Mouse (Mus musculus): ENCODE results near the gene Wwc1.

Gene Wwc1

DNA sequence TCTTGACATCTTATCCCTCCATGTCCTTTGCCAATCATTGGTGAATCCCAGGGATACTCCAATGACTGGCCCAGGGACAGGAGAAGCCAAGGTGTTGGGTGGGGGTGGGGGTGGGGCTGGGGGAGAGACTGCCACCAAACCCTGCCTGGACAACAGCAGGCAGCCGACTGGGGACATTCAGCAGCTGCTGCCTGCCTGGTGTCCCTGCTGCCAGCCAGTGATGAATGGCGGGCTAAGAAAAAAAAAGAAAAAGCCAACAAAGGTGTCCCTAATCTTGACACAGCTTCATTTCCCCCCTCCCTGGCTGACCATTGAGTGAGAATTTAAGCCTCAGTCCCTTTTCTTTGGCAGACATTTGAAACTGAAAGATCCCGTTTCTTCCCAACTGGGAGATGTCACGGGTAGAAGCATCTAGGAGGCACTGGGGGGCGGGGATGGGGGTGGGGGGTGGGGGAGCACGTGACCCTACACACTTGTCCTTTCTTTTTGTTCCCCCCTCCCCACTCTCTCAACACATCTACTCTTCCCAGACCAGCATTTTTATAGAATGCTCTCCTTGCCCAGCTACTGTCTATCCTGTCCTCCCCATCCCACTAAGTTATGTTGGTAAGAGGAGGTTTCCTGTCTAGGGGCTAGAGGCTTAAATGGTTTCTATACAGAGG is 7.9 kb downstream of the Wwc1 start:
- no peak for DNase-seq

- DNase-seq: peak; percentile 61
Measured at GRCm38 (mm10) chr11:35970806-35971705, 9.3 kb downstream of the Wwc1 start.

GRCm38 (mm10) chr11:35968291-35968690 is 12.0 kb downstream of the Wwc1 start:
- no peak for DNase-seq

DNA sequence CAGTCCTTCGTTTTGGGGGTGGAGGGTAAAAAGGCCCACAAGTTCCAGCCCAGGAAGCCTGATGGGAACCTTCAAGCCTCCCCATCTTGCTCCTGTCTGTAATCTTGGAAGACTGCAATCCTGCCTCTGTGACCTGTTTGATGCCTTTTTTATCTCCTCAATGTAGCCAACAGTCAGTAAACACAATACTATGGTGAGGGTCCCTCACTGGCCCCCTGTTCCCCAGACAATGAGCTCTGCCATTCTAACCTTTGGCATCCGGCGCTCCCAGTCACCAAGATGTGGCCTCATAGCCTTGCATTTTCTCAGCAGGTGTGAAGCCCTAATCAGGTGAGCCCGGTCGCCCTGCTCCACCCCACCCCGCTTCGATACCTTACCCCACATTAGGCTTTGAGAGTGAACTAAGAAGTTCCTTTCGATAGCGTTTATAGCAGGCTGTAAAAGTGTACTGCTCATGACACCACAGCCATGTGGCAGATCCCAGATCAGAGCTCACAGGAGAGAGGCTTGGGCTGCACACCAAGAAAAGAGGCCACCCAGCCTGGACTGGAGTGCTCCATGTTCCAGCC is 16.3 kb downstream of the Wwc1 start:
- no peak for DNase-seq

DNA sequence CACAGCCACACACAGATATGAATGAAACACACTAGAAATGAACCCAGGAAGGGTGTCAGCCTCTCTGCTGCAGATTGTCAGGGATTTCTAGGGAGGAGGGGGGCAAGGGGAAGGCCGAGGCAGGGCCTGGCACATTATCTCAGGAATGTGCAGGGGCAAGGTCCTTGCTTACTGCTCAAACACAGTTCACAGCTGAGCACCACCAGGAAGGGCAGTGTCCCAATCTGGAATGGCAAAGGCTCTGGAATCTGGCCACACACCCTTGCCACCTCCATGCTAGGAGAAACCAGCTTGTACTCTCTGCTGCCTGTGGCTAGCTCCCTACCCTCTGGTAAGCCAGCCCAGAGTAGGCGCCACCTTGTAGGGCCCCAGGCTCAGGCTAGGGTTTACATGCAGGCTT is 16.8 kb downstream of the Wwc1 start:
- peak; percentile 40 for DNase-seq

DNA sequence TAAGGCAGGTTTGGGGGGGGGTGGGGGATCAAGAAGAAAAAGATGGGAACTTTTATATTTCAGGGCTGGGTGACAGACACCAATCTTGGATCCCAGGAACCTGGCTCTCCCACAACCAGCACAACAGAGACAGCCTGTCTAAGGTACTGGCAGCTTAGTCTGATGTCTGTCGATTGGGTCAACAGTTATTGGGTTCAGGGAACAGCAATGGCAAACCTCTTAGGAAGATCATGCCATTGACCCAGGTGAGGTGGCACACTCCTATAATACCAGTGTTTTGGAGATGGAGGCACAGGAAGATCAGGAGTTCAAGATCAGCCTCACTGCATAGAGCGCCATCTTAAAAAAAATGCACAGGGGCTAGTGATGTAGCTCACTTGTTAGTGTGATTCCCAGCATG is 17.9 kb downstream of the Wwc1 start:
- no peak for DNase-seq

- DNase-seq: no peak
Measured at GRCm38 (mm10) chr11:35959270-35959669, 21.1 kb downstream of the Wwc1 start.

DNA sequence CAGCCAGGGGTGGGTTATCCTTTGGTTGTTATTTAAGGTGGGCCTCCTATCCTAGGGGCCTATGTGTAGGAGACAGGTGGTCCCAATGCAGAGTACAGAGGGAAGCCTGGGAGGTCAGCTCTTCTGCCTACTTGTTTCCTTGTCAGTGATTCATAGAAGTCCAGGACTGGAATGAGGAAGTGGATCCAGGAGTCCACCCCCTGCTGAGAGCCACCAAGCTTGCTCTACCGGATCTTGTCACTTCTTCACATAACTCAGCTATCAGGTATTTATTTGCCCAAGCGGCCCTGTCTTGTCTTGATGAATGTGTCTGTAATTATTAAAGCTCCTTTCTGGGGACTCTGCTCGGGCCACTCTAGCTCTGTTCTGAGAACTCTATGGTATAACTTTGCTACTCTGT is 24.8 kb downstream of the Wwc1 start:
- DNase-seq: no peak

- no peak for DNase-seq
Measured at GRCm38 (mm10) chr11:35953179-35953578, 27.1 kb downstream of the Wwc1 start.

GRCm38 (mm10) chr11:35951727-35952065 is 28.6 kb downstream of the Wwc1 start:
- DNase-seq: peak; percentile 27

DNA sequence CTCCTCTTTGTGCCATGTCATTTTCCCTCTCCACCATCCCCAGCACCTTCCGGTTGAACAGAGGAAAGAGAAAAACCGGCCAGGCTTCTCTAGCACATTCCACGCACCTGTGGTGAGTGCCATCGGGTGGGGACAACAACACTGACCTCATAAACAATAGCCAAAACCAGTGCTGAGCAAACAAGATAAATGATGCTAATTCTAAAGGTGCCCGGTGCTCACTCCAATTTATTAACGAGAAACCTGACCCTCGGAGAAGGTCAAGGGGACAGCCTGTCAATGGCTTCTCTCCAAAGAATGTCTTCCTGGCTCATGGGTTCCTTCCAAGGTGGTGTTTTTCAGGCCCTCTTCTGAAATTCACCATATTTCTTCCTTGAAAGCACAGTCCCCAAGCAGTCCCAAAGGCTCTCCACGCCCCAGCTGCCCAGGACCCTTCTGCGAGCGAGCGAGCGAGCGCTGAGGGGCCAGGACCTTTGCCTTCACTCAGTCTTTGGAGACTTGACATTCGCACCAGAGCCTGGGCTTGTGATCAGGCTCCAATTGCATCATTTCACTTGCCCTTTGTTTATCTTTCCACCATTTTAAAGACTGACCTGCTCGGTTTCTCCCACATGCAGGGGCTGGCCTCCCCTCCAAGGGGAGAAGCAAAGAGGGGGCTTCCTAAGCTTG is 29.1 kb downstream of the Wwc1 start:
- DNase-seq: no peak

DNA sequence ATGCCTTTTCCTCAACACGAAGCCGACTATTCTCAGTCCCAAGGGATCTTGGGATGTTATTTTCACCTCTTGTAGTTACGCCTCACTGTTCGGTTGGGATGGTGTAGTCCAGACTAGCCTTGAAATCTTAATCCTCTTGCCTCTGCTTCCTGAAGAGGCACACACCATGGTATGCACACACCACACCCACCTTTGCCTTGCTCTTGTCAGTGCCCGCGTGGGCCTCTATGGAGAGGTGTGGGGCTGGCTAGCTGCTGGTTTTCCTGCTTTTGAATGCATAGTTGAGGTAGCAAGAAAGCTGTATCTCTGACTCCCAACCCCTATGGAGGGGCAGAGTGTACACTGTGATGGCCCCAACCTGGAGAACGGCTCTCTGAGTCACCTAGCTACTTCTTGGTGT is 29.9 kb downstream of the Wwc1 start:
- DNase-seq: no peak

DNA sequence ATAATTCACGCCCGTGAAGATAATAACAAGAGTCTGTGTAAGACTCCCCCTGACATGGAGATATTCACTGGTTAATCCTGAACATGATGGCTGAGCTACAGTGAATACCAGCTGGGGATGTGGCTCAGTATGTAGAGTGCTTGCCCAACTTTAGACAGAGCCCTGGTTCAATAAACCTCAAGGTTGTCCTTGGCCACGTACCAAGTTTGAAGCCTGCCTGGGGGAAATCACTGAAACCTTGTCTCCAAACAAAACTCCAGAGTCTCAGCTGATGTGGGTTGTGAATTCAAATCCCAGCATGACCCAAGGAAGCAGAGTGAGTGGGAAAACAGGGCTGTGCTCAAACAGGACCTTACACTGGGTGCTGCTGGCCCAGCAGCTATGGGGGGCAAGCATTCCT is 30.3 kb downstream of the Wwc1 start:
- DNase-seq: peak; percentile 43

GRCm38 (mm10) chr11:35948457-35948881 is 31.9 kb downstream of the Wwc1 start:
- DNase-seq: no peak

DNA sequence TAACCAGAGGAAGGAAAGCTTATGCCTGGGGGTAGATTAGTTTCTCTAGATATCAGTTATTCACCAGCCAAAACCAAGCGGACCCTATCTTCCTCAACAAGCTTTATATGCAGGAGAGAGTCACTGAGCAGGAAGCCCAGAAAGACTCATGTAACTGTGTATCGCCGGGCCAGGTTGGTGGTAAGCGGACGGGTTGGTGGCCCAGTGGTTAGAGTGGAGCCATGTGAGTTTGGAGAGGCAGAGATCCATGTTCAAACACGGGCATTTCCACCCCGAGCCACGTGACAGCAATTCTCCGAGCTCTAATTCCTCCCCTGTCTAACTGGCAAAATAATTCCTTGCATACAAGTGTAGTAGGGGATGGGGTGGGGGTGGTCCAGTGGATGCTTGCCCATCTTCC is 32.4 kb downstream of the Wwc1 start:
- DNase-seq: no peak

- no peak for DNase-seq
Measured at GRCm38 (mm10) chr11:35945187-35945586, 35.1 kb downstream of the Wwc1 start.

- no peak for DNase-seq
Measured at GRCm38 (mm10) chr11:35941641-35942040, 38.7 kb downstream of the Wwc1 start.

- DNase-seq: no peak
Measured at GRCm38 (mm10) chr11:35941064-35941463, 39.3 kb downstream of the Wwc1 start.

- DNase-seq: no peak
Measured at GRCm38 (mm10) chr11:35938790-35939385, 41.4 kb downstream of the Wwc1 start.

DNA sequence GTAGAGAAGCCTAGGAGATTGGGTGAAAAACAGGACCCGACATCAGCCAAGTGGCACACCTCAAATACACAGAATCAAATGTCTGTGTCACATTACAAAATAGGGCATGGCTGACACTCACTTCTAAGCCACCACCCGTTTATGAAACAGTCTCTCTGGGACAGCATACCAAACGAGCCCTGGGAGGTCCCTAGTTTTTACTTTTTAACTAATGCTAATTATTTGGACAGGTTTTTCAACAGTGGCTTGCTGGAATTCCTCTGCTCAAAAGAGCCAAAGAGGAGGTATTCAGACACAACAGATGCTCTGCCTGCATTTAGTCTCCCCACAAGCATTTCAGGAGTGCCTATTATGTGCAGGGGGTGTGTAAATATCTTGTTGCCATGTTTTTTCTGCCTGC is 44.7 kb downstream of the Wwc1 start:
- no peak for DNase-seq

DNA sequence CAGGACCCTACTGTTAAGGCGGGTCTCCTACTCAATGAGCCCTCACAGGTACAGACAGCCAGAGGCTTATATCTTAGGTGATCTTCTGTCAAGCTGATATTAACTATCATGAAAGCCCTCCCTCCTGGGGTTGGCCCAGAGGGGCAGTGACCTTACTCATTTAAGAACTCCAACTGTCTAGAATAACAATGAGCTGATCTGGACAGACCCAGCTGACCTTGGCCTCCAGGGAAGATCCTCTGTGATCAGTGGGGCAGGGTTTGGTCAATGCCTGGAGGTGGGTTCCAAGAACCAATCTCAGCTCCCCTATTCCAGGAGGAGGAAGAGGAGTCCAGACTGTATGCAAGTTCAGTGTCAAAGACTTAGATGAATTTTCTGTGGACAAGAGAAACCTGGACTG is 45.2 kb downstream of the Wwc1 start:
- DNase-seq: no peak

DNA sequence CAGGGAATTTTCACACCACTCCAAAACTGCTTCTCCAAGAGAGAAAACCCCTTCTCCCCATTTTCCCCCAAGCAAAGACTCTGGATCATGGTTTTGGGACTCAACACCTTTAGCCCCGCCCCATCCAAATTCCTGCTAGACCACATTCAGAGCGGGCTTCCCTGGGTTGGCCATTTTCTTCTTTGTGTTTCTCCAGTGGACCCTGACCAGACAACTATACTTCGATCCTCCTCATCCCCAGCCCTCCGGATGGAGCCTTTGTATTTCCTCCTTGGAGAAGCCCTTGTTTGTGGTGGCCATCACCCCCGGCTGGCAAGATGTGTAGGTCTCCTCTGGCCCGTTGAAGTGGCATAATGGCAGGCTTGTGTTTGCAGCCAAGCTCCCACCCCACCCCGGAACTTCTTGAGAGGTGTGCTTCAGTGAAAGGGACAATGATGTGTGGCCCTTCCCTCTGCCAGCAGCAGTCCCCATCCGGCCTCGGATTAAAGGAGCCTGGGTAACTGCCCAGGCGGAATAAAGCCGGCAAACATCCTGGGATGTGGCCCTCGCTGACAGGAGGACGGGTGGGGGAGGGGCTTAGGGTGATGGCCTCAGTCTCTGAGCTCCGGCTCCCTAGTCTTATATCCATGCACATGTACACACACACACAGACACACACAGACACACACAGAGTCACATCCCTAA is 46.8 kb downstream of the Wwc1 start:
- DNase-seq: no peak
